Comparison of ENCODE assay signal across 9 mouse cellular contexts in genomic region chr2:59768661-59769384, GRCm38 (mm10).
DNase-seq lines count a peak whose midpoint lies in the region; ATAC-seq and TF ChIP-seq lines count a peak whose summit lies in the region.
"Had no signal": no experiment of that assay in that cellular context is flagged by ENCODE, and none has a peak within 500 bp of the region (broad histone marks: within the 10 kb centered on the region; RNA-seq: fewer than 3 reads in every experiment).

No protein-coding gene starts in this region.

- DNase-seq in ovary, postnatal 14 days (ENCODE audit: low spot score): peak; percentile 44
- DNase-seq in ovary, postnatal 10 days (ENCODE audit: low spot score): no peak
- DNase-seq in kidney, postnatal 0 days (ENCODE audit: low spot score): peak; percentile 77
- DNase-seq in retina, postnatal 1 day: no peak
- DNase-seq in neural tube, embryonic 10.5 days (ENCODE audit: extremely low spot score, low spot score): no peak
- no peak for DNase-seq in cerebellum, postnatal 25 days

- no peaks in the 10 kb centered on the region for H3K9me3 ChIP-seq in heart, embryonic 13.5 days
- H3K9me3 ChIP-seq in kidney, postnatal 0 days (replicated peaks; ENCODE audit: low read length): no peaks in the 10 kb centered on the region
- no peaks in the 10 kb centered on the region for H3K9me3 ChIP-seq in stomach, embryonic 15.5 days

- H3K4me1 ChIP-seq in heart, embryonic 13.5 days: peaks cover 78% of the 10 kb centered on the region
- H3K4me1 ChIP-seq in kidney, postnatal 0 days (replicated peaks; ENCODE audit: insufficient read depth, low read length): peaks cover 50% of the 10 kb centered on the region
- H3K4me1 ChIP-seq in stomach, embryonic 15.5 days: peaks cover 19% of the 10 kb centered on the region

- peak overlapping the region; percentile 46 for H3K27ac ChIP-seq in heart, embryonic 13.5 days (replicated peaks)
- peak overlapping the region; percentile 78 for H3K27ac ChIP-seq in kidney, postnatal 0 days
- H3K27ac ChIP-seq in stomach, embryonic 15.5 days: peak overlapping the region; percentile 75
- H3K27ac ChIP-seq: liver, embryonic 14.5 days had no signal

- no peak overlapping the region for H3K4me2 ChIP-seq in heart, embryonic 13.5 days
- no peak overlapping the region for H3K4me2 ChIP-seq in kidney, postnatal 0 days (ENCODE audit: low read length)
- H3K4me2 ChIP-seq in stomach, embryonic 15.5 days: no peak overlapping the region

- no peak overlapping the region for H3K4me3 ChIP-seq in heart, embryonic 13.5 days
- H3K4me3 ChIP-seq in kidney, postnatal 0 days (replicated peaks; ENCODE audit: low read depth, low read length): no peak overlapping the region
- no peak overlapping the region for H3K4me3 ChIP-seq in stomach, embryonic 15.5 days (replicated peaks)

- H3K27me3 ChIP-seq in heart, embryonic 13.5 days (replicated peaks): no peaks in the 10 kb centered on the region
- H3K27me3 ChIP-seq in kidney, postnatal 0 days (ENCODE audit: insufficient read depth, low read length): no peaks in the 10 kb centered on the region
- H3K27me3 ChIP-seq in stomach, embryonic 15.5 days (replicated peaks): no peaks in the 10 kb centered on the region

- no peak overlapping the region for H3K9ac ChIP-seq in heart, embryonic 13.5 days
- H3K9ac ChIP-seq in kidney, postnatal 0 days (ENCODE audit: low read depth, low read length): no peak overlapping the region
- no peak overlapping the region for H3K9ac ChIP-seq in stomach, embryonic 15.5 days
- H3K9ac ChIP-seq: liver, embryonic 14.5 days had no signal

- no peak for ATAC-seq in heart, embryonic 13.5 days (ENCODE audit: extremely low read depth, insufficient number of reproducible peaks, low FRiP score, low TSS enrichment)
- no peak for ATAC-seq in kidney, postnatal 0 days (replicated peaks; ENCODE audit: low FRiP score, low read depth)
- ATAC-seq in stomach, embryonic 15.5 days (ENCODE audit: insufficient read depth, low FRiP score, low read depth): peak; percentile 44; the same call in 1 of the 2 replicates

- TF ChIP-seq CTCF in kidney, postnatal 0 days (IDR thresholded peaks at IDR 0.05; ENCODE audit: low read depth): 0 out of 2 replicates have a peak, but pooled peaks have one; percentile 4

- peaks cover 16% of the 10 kb centered on the region for H3K36me3 ChIP-seq in heart, embryonic 13.5 days
- H3K36me3 ChIP-seq in kidney, postnatal 0 days (ENCODE audit: insufficient read depth, low read length): 0 out of 2 replicates have a peak, but pooled peaks cover 4% of the 10 kb centered on the region
- no peaks in the 10 kb centered on the region; the same call in 1 of the 2 replicates for H3K36me3 ChIP-seq in stomach, embryonic 15.5 days

- 67% methylated on average over 13 of the region's 13 CpGs for WGBS in heart, embryonic 13.5 days
- WGBS in kidney, postnatal 0 days: 56% methylated on average over 13 of the region's 13 CpGs
- 63% methylated on average over 13 of the region's 13 CpGs for WGBS in stomach, embryonic 15.5 days

Comparison
In these comparisons a context has a peak if more than half of its experiments do, and no peak if none do; other contexts are left out.
1. DNase-seq: peak in ovary, postnatal 14 days (single experiment) and kidney, postnatal 0 days (single experiment); none in ovary, postnatal 10 days (single experiment), retina, postnatal 1 day (single experiment), neural tube, embryonic 10.5 days (single experiment) and cerebellum, postnatal 25 days (0 of 2).
2. Peak in every context shown above with its lines, with median percentiles within 50 percentile points of each other: H3K27ac ChIP-seq.